Mouse (Mus musculus) neural tube, embryonic 10.5 days (tissue): ENCODE results near the gene Unc13b.

Source experiments
- DNase-seq: peaks from one replicate; pipeline ENCODE4 v3.0.0-alpha.2; 2017; ENCODE audit warnings: low spot score; ENCODE audit errors: extremely low spot score

The Unc13b gene

GRCm38 (mm10) chr4:43058753-43059654 is at the start of gene Unc13b:
Unc13b (plus strand) TSS chr4:43058953.
- DNase-seq: peak; percentile 85

- DNase-seq: peak; percentile 87
Measured at GRCm38 (mm10) chr4:43010161-43011038, 48.4 kb upstream of the Unc13b start, which contains the start of gene Fancg. Fancg (minus strand) TSS chr4:43010506.

GRCm38 (mm10) chr4:43012091-43012490 is 46.7 kb upstream of the Unc13b start:
- DNase-seq: no peak

DNA sequence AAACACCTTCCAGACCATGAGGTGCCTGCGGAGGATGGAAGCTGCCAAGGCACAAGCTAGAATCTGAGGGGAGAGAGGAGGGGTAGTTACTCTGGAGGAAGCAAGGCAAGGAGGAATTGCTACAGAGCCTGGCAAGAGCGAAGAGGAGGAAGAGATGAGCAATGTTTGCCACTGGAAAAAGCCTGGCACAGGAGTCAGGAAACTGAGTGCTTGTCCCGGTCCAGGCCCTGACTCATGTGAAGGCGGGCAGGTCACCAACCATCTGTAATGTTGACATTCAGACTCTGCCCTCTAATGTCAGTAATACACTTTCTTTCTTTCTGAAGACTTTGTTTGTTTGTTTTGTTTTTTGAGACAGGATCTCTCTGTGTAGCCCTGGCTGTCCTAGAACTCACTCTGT is 40.6 kb upstream of the Unc13b start:
- no peak for DNase-seq

DNA sequence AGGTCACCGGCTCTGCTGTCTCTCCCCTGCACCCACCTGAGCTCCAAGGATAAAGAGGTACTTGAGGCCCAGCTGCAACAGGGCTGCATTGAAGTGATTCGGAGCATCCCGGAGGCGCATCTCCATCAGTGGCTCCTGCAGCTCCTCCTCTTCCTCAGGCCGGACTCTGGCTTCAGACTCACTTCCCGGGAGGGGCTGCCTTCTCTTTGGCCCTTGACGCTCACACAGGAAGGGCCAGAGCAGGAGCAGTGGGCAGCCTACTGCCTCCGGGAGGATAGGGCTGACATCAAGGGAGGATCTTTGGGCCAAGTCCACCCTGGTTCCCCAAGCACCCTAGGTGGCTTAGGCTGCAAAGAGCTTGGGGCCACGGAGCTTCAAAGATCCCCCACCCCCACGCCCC is 39.6 kb upstream of the Unc13b start:
- no peak for DNase-seq

GRCm38 (mm10) chr4:43019641-43020465 is 38.9 kb upstream of the Unc13b start:
- DNase-seq: no peak

GRCm38 (mm10) chr4:43020876-43021275 is 37.9 kb upstream of the Unc13b start:
- DNase-seq: no peak

DNA sequence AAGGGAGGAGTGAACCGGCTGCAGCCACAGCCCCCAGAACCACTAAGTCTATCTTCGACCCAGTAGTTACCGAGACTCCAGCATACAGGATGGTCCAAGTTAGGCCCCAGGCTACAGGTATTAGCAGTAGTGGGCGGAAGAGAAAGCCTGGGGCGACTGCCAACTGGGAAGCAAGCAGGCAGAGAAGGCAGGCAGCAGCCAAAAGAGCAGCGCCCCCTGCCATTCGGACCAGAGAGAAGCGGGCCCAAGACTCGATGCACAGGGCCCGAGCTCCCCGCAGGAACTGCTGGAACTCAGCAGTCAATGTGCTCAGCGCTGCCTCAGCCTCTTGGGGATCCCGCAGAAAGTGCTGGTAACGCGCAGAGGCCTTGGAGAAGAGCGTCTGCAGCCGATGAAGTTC is 37.4 kb upstream of the Unc13b start:
- DNase-seq: no peak

DNA sequence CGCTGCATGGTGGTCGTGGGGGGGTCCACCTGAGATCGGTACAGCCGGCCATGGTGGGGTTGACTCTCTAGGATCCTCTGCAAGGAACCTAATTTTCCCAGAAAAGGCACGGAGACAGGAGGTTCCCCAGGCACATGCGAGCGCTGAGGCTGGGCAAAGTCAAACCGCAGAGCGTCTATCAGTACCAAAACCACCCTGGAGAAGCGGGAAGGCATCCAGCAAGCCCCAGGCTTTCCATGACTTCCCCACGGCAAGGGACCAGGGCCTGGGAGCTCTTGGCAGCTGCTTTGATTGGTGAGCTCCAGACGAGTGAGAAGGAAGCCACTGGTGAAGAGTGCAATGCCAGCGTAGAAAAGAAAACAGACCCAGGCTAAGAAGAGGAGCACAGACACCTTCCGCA is 34.1 kb upstream of the Unc13b start:
- no peak for DNase-seq

GRCm38 (mm10) chr4:43025084-43025960 is 33.4 kb upstream of the Unc13b start, which contains the start of gene Pigo:
Pigo (minus strand) TSS chr4:43025819.
- DNase-seq: peak; percentile 90

- DNase-seq: no peak
Measured at GRCm38 (mm10) chr4:43029121-43029520, 29.6 kb upstream of the Unc13b start.

- DNase-seq: no peak
Measured at GRCm38 (mm10) chr4:43029749-43030148, 29.0 kb upstream of the Unc13b start.

- no peak for DNase-seq
Measured at GRCm38 (mm10) chr4:43030352-43030751, 28.4 kb upstream of the Unc13b start.

DNA sequence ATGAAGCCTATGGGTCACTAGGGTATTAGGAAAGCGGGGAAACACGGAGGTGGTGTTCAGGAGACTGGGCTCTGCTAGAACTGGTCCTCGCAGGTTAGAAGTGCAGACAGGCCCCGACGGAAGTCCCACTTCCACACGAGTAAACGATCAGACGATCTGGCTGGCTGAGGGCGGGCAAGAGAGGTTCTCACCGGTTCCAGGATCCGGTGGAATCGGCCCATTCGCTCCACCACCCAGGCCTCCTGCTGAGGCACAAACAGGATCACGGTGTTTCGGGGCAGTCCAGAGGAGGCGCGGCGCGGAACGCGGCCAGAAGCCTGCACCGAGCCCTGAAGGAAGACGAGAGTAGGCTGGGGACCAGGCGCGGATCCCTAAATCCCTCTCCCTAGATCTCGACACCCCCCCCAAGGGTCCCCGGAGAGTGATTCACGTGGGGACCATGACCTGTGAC is 27.9 kb upstream of the Unc13b start:
- DNase-seq: no peak

DNA sequence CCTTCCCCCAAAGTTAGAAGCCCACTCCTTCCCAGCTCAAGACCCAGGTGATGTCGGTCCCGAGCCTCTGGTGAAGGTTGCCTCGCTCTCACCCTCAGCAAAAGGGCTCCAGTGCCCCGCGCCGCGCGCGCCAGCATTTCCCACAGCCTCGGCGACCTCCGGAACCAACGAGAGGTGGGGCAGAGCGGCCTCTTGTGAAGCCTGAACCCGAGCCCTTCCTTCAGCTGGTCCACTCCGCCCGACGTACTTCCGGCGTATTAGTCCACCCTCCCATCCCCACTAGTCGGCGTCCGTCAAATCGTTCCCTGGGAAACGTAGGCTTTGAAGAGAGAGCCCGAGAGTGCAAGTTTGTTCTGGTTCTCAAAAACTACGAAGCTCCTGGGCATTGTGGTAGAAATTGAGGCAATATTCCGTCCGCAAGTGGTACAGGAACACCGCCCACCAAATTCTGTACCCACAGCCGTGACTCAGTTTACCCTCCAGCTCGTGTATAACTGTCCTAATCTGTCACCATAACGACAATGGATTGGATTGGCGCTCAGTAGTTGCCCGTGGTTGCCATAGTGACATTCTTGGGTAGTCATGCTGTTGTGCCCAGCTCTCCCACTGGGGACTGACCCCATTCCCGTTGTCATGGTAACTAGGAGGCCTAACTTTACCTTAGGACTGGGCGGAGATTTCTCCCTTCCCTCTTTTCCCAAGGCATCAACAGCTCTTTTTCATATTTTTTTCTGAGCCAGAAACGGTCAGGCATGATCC is 27.3 kb upstream of the Unc13b start, which contains the start of gene Stoml2:
TSS of gene Stoml2 (minus strand) at position 474 of the 759 bp plus-strand sequence.
- peak; percentile 91 for DNase-seq

DNA sequence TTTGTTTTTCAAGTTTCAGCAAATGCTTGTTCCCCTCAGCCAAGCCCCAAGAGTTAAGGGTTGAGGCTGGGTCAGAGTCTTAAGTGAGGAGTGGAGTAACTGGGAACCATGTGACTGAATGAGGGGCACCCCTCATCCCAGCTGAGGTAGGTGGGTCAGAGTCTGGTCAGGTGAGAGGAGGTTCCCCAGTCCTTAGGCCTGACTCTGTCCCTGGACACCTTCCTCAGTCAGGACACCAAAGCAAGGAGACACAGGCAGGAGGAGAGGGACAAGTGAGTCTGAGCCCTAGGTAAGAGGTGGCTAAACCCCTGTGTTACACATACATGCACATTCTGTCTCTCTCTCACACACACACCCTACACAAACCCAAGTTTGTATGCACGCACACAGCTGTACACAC is 26.3 kb upstream of the Unc13b start:
- DNase-seq: no peak

DNA sequence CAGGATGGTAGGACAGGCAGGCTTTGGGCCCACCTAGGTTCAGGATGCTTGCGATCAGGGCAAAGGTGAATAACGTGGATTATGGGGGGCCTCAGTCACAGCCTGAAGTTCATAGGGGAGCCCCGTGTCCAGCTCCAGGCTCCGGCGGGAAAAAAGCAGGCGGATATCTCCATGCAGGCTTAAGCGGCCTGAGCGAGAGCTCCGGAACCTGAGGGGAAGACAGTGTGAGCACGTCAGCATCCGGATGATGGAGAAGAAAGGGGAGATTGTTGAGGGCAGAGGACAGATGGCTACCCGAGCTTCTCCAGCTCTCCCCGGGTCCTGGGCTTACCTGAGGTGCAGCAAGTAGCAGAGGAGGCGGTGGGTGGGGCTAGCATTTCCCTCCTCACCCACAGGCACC is 25.3 kb upstream of the Unc13b start:
- DNase-seq: no peak

GRCm38 (mm10) chr4:43035851-43036250 is 22.9 kb upstream of the Unc13b start:
- DNase-seq: no peak

- no peak for DNase-seq
Measured at GRCm38 (mm10) chr4:43036356-43036755, 22.4 kb upstream of the Unc13b start.
